Mouse (Mus musculus) kidney, adult 2 months (tissue): ENCODE data around the gene Trp53bp2.
A peak's percentile ranks its signal among the peaks of the same experiment; 100 is the strongest.

Experiments used
- CTCF ChIP-seq: fragments of 200-500 bp; conservative IDR thresholded peaks from 2 replicates; pipeline ENCODE4 v1.5.1; 2011; ENCODE audit warnings: low read depth, mild to moderate bottlenecking, control low read depth, low read length, moderate library complexity, mixed read lengths; ENCODE audit not compliant: insufficient read depth, insufficient read length
- POLR2A ChIP-seq: fragments of 200-500 bp; IDR thresholded peaks from one replicate; pipeline ENCODE4 v1.6.1; 2011; ENCODE audit warnings: low read depth, low read length, control low read depth

GRCm38 (mm10) chr1:182376221-182376620 lies 32.8 kb upstream of the Trp53bp2 start:
- peak; percentile 49 for TF ChIP-seq CTCF
- TF ChIP-seq POLR2A = no peak
